Mouse (Mus musculus): ENCODE measurements around the gene Dzip3. TPM values are rescaled to one million over a fixed set of nuclear protein-coding genes. Genes with fewer than 3 reads are reported as not detected.

Dzip3 gene
- total RNA-seq, 2 experiments from 2014 or later = 78.3 to 85.7 TPM

Other genes with a start within 250 kb of the Dzip3 start
- under 1 TPM in 1 of 2 experiments, not detected in 1; 0.07 TPM for gene Trat1, start 222.1 kb downstream of the Dzip3 start, total RNA-seq (2021)
- not detected for gene Retnlb, start 177.3 kb downstream of the Dzip3 start, total RNA-seq (2021)
- gene Retnla, start 151.6 kb downstream of the Dzip3 start, total RNA-seq (2021) = not detected
- not detected for gene Retnlg, start 121.5 kb downstream of the Dzip3 start, total RNA-seq (2021)
- gene Cip2a, start within 50 bp of the Dzip3 start, total RNA-seq (2021) = 1 to 10 TPM; 2.2 to 3.4 TPM
- gene Myh15, start 63.3 kb upstream of the Dzip3 start, total RNA-seq (2021) = under 1 TPM; 0.56 to 0.60 TPM

Measured in left cerebral cortex, adult 18-20 months (tissue).